Mouse (Mus musculus) right cerebral cortex, postnatal 10 days (tissue): ENCODE data around the gene Eps15l1.

Experiments
- DNase-seq, 2 experiments: peaks; one replicate each; pipeline ENCODE4 v3.0.0; 2021; ENCODE audit warnings: low spot score in 2 of 2

Gene Eps15l1

GRCm38 (mm10) chr8:72350727-72351126, 70.5 kb downstream of the Eps15l1 start:
- no peak for DNase-seq

- DNase-seq = no peak
Measured at GRCm38 (mm10) chr8:72349838-72350237, 71.4 kb downstream of the Eps15l1 start.

GRCm38 (mm10) chr8:72348956-72349355, 72.3 kb downstream of the Eps15l1 start:
- no peak for DNase-seq

DNA sequence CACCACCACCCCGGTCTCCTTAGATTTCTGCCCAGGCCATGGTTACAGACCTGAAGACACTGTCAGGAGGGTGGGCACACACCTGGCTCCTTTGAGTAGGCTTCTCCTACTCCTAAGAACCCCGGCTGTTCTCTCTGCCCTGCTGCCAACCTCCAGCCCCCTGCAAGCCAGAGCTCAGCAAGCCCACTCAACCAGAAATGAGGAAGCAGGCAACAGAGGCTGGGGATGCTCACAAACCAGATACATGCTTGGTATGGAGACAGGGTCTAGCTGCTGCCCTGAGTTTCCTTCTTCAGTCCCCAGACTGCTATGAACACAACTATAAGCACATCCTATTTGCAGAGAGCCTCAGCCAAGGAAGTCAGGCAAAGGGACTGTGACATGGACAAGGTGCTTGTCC, 73.1 kb downstream of the Eps15l1 start:
- DNase-seq = no peak

- DNase-seq = no peak
Measured at GRCm38 (mm10) chr8:72347553-72347952, 73.7 kb downstream of the Eps15l1 start.

DNA sequence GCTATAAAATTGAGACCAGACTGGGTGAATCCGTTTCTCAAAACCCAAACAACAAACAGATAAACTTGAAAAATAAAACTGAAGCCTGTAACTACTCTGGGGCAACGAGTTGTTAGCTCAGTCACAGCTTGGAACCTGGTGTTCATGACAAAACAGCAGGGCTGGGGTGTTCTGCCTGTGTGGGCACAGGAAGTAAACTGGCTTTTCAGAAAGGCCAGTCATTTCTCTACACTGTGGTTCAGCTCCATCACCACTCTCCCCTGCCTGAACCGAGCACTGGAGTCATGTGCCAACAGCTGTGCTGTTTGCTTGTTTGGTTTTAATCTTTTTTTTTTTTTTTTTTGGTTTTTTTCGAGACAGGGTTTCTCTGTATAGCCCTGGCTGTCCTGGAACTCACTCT, 77.5 kb downstream of the Eps15l1 start:
- no peak for DNase-seq

DNA sequence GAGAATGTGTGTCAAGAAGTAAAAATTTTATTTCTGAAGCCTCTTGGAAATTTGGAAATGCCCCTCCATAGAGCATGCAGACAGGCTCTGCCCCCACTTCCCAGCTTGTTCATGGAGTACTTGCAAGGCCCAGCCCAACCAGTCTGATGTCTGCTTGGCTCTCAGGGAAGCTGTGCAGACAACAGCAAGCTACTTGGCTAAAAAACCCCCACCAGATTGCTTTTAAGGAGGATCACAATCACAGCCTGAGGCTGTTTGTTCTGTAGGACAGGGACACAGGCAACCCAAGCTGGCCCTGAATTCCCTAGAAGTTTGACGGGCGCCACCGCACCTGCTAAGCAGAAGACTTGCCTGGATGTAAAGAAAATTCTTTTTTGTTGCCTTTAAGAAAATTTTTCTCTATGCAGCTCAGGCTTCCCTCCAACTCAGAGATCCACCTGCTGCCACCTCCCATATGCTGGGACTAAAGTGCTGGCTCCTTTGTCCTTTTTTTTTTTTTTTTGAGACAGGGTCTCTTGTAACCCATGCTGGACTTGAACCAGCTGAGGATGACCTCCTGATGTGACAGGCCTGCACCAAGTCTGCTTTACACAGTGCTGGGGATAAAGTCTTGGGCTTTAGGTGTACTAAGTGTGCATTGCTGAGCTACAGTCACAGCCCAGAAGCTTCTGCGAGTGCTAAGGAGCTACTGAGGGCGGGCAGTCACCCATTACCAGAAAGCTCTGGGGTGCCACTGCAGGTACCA, 78.5 kb downstream of the Eps15l1 start:
- DNase-seq = no peak

GRCm38 (mm10) chr8:72337034-72337433, 84.2 kb downstream of the Eps15l1 start:
- no peak for DNase-seq

- no peak for DNase-seq
Measured at GRCm38 (mm10) chr8:72336273-72336672, 85.0 kb downstream of the Eps15l1 start.

DNA sequence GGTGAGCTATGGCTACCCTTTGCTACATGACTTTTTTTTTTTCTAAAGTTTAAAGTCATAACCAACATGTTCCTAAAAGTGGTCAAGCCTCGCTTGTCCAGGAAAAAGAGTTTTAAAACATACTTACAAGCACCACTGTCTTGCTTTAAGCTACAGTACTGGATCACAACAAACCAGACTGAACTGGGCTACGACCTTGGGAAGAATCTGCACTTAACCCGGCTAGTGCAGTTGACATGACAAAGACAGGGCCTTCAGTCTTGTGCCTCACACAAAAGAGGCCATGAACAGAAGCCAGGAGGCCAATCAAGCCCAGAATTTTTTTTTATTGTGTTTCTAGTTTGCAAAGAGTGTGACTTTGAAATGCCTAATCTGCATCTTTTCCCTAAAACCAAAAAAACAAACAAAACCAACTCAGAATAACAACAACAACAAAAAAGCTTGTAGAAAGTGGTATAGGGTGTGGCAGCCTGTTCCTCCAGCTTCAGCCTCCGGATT, 87.1 kb downstream of the Eps15l1 start:
- no peak for DNase-seq

DNA sequence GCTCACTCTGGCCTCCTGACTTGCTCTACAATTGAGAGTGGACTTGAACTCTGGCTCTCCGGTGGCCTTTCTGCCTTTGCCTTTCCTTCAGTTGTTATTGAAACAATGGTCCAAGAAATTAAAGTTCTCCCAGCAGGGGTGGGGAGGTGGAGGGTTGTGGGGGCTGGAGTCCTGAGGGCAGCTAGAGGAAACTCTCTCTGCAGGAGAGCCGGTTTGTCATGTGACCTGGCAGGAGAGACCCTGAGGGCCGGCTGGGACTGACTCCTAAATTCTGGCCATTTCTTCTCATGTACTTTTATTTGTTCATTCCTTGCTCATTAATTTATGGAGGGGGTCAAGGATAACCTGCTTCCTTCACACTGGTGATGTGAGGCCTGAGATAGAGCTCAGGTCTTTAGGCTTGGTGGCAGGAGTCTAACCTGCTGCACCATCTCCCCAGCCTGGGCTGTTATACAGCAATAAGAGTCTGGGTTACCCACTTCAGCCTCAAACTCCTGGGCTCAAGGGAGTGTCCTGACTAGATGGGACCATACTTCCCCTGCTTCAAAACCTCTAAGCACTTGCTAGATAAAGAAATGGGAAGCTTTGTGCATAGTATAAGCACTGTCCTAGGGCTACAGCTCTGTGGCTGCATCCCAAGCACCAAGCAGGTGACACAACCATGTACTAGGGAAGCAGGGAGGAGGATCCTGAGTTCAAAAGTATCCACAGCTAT, 87.7 kb downstream of the Eps15l1 start:
- DNase-seq = no peak

DNA sequence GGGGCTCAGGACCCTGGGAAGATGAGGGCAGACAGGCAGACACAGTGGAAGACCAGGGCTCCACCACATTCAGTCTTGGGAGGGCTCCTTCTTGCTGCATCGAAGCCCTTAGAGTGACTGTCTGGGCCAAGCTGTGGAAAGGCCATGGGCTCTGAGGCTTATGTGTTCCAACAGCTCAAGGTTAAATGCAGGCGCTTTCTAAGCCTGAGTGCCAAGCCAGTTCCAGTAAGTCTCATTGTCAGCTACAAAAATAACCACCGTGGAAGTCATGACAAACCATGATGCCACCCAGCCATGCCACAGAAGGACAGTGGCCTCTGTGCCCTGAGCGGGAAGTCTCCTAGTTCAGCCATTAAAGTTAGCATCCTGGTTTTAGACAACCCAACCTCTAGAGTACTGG, 89.6 kb downstream of the Eps15l1 start:
- DNase-seq = no peak

- no peak for DNase-seq
Measured at GRCm38 (mm10) chr8:72330806-72331516, 90.3 kb downstream of the Eps15l1 start.

DNA sequence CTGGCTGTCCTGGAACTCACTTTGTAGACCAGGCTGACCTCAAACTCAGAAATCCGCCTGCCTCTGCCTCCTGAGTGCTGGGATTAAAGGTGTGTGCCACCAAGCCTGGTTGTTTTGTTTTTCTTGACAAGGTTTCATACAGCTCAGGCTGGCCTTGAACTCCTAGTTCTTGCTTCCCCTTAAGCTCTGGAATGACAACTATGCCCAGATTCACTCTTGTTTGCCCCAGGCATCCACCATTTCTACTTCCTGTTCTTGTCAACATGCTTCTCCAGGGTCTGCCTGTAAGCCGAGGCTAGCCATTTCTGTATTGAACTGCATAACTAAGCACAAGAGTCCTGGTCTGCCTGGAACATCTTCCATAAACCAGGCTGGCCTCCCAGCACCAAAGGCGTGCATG, 92.1 kb downstream of the Eps15l1 start:
- DNase-seq = no peak

DNA sequence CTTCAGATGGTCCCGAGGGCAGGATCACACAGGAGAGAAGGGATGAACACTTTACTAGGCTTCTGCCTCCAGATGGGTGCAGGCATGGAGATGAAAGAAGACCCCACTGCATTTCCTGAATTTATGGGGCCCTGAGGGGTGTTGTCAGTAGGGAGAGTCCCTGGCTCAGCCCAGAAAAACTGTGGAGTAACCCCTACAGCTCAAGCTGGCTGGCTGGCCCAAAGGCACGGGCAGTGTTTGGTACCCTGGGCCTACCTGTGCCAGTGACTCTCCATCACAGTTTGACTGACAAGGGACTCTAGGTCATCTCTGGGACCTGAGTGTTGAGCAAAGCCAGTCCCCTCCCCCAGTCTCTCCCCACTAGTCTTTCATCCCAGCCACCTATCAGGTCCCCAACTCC, 96.6 kb downstream of the Eps15l1 start:
- no peak for DNase-seq

GRCm38 (mm10) chr8:72324036-72324706, 97.1 kb downstream of the Eps15l1 start:
- no peak for DNase-seq

GRCm38 (mm10) chr8:72323131-72323725, 98.0 kb downstream of the Eps15l1 start:
- DNase-seq = no peak

GRCm38 (mm10) chr8:72322471-72322889, 98.8 kb downstream of the Eps15l1 start:
- no peak for DNase-seq

DNA sequence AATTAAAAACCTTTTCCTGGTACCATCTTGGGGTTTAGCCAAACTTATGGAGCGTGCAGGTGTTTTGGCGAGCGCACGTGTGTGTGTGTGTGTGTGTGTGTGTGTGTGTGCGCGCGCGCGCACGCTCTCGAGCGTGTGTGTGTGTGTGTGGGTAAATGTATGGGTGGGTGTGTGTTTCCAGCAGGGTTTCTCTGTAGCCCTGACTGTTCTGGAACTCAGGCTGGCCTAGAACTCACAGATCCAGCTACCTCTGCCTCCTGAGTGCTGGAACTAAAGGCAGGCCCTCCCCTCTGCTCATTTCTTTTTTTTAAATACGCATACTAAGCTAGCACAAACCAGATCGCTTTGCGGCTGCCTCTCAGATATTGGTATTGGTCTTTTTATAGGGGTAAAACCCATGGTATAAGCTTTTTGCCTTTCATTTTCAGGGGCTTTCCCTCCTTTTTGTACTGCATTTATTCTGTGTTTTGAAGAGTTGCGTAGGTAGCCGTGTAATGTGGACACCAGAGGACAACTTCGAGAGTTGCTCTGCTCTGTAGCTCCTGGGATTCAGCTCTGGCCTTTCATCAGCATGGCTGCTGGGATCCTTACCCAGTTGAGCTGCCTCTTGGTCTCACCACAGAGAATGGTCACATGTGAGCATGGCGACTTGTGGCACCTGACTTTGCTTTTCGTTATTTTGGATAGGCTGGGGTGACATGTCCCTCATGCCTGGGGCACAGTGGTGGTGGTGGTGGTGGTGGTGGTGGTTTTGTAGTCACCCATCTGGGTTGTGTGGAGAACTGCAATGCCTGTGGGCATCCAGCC, 99.4 kb downstream of the Eps15l1 start:
- DNase-seq = no peak

GRCm38 (mm10) chr8:72320803-72321583, 100.3 kb downstream of the Eps15l1 start:
- no peak for DNase-seq
